Mouse (Mus musculus) lung, postnatal 25 days (tissue): ENCODE results near the gene Spon1.

Source experiments
- DNase-seq: peaks from one replicate; pipeline ENCODE4 v3.0.0; 2022; ENCODE audit warnings: low spot score

Gene Spon1

GRCm38 (mm10) chr7:113765667-113766497 is at the start of gene Spon1:
Gene Spon1 (plus strand): TSS chr7:113765998.
- DNase-seq, result peak; percentile 14

GRCm38 (mm10) chr7:113721994-113722393 is 43.8 kb upstream of the Spon1 start:
- DNase-seq, result no peak

- no peak for DNase-seq
Measured at GRCm38 (mm10) chr7:113723905-113724304, 41.9 kb upstream of the Spon1 start.

- no peak for DNase-seq
Measured at GRCm38 (mm10) chr7:113727999-113728713, 37.6 kb upstream of the Spon1 start.

GRCm38 (mm10) chr7:113728926-113729325 is 36.9 kb upstream of the Spon1 start:
- no peak for DNase-seq

- DNase-seq, result no peak
Measured at GRCm38 (mm10) chr7:113730406-113731247, 35.2 kb upstream of the Spon1 start.

- DNase-seq, result peak; percentile 24
Measured at GRCm38 (mm10) chr7:113737790-113738362, 27.9 kb upstream of the Spon1 start.

- DNase-seq, result no peak
Measured at GRCm38 (mm10) chr7:113739181-113739580, 26.6 kb upstream of the Spon1 start.

- no peak for DNase-seq
Measured at GRCm38 (mm10) chr7:113742644-113743043, 23.2 kb upstream of the Spon1 start.

- no peak for DNase-seq
Measured at GRCm38 (mm10) chr7:113743982-113744381, 21.8 kb upstream of the Spon1 start.

GRCm38 (mm10) chr7:113756616-113757015 is 9.2 kb upstream of the Spon1 start:
- DNase-seq, result no peak

GRCm38 (mm10) chr7:113759212-113759611 is 6.6 kb upstream of the Spon1 start:
- DNase-seq, result peak; percentile 59

GRCm38 (mm10) chr7:113765133-113765532 is 665 bp upstream of the Spon1 start:
- no peak for DNase-seq

- no peak for DNase-seq
Measured at GRCm38 (mm10) chr7:113766498-113766941, 722 bp downstream of the Spon1 start.

GRCm38 (mm10) chr7:113767546-113767945 is 1.7 kb downstream of the Spon1 start:
- no peak for DNase-seq

GRCm38 (mm10) chr7:113768174-113768935 is 2.6 kb downstream of the Spon1 start:
- no peak for DNase-seq

- no peak for DNase-seq
Measured at GRCm38 (mm10) chr7:113769281-113769680, 3.5 kb downstream of the Spon1 start.

- no peak for DNase-seq
Measured at GRCm38 (mm10) chr7:113772135-113772534, 6.3 kb downstream of the Spon1 start.

- no peak for DNase-seq
Measured at GRCm38 (mm10) chr7:113773436-113773835, 7.6 kb downstream of the Spon1 start.

GRCm38 (mm10) chr7:113774039-113774438 is 8.2 kb downstream of the Spon1 start:
- DNase-seq, result peak; percentile 68

- DNase-seq, result peak; percentile 34
Measured at GRCm38 (mm10) chr7:113774906-113775305, 9.1 kb downstream of the Spon1 start.
